In genomic region chr19:9057679-9058078, GRCm38 (mm10) we compare ENCODE assay signal across 24 mouse cellular contexts. TPM values are rescaled to one million over a fixed set of nuclear protein-coding genes. Genes with fewer than 3 reads are reported as not detected.
"Had no signal": no experiment of that assay in that cellular context is flagged by ENCODE, and none has a peak within 500 bp of the region (broad histone marks: within the 10 kb centered on the region; RNA-seq: fewer than 3 reads in every experiment).

No protein-coding gene starts in this region.

- H3K9ac ChIP-seq: limb, embryonic 13.5 days; liver, embryonic 15.5 days; midbrain, embryonic 12.5 days had no signal

- H3K36me3 ChIP-seq: limb, embryonic 10.5 days; limb, embryonic 13.5 days; liver, embryonic 15.5 days; midbrain, embryonic 12.5 days had no signal

- H3K27me3 ChIP-seq: limb, embryonic 13.5 days; liver, embryonic 15.5 days; midbrain, embryonic 12.5 days had no signal

- H3K4me3 ChIP-seq: layer of hippocampus, adult 2 months; limb, embryonic 10.5 days; limb, embryonic 13.5 days; liver, embryonic 15.5 days; midbrain, embryonic 12.5 days had no signal

- H3K27ac ChIP-seq: kidney, postnatal 0 days; layer of hippocampus, adult 2 months; limb, embryonic 10.5 days; limb, embryonic 13.5 days; liver, embryonic 15.5 days; midbrain, embryonic 12.5 days had no signal

- H3K9me3 ChIP-seq: limb, embryonic 10.5 days; limb, embryonic 13.5 days; liver, embryonic 15.5 days; midbrain, embryonic 12.5 days had no signal

- H3K4me1 ChIP-seq: midbrain, embryonic 12.5 days had no signal

- ATAC-seq: midbrain, embryonic 16.5 days had no signal

- DNase-seq: kidney, adult 2 months; kidney, postnatal 25 days; layer of hippocampus, adult 9-11 months; lung, adult 2 months; lung, postnatal 14 days; lung, postnatal 4 days; thymus, adult 2 months; thymus, postnatal 14 days; thymus, postnatal 4 days had no signal

- H3K4me2 ChIP-seq: limb, embryonic 13.5 days; liver, embryonic 11.5 days; liver, embryonic 15.5 days; midbrain, embryonic 12.5 days had no signal

RNA-seq across cellular contexts. Expression of gene Scgb1a1, which starts 30.1 kb away (rescaled TPM):
- total RNA-seq: layer of hippocampus, adult 2 months; layer of hippocampus, postnatal 25 days; left cerebral cortex, adult 18-20 months; left cerebral cortex, postnatal 25 days; monocyte, adult 5-6 weeks had no signal
- polyA plus RNA-seq: kidney, embryonic 14.5 days; kidney, postnatal 0 days; limb, embryonic 10.5 days; limb, embryonic 13.5 days; liver, embryonic 11.5 days; liver, embryonic 15.5 days; midbrain, embryonic 12.5 days; midbrain, embryonic 16.5 days; neural tube, embryonic 11.5 days; neural tube, embryonic 14.5 days had no signal
